Mouse (Mus musculus) ES-Bruce4 (cell line): ENCODE results near the gene Aph1b. TPM values are rescaled to one million over a fixed set of nuclear protein-coding genes. Genes with fewer than 3 reads are reported as not detected.

Source experiments
- H3K27ac ChIP-seq: 2 replicates; pipeline ENCODE4 v1.5.1; 2012; ENCODE audit warnings: low read length, inconsistent platforms; ENCODE audit not compliant: insufficient read depth
- H3K27me3 ChIP-seq: 2 replicates; pipeline ENCODE4 v1.6.1; 2012; ENCODE audit warnings: mild to moderate bottlenecking, low read length, inconsistent platforms; ENCODE audit not compliant: control insufficient read depth, poor library complexity, insufficient read depth, severe bottlenecking
- H3K36me3 ChIP-seq: 2 replicates; pipeline ENCODE4 v1.6.1; 2012; ENCODE audit warnings: inconsistent platforms, mild to moderate bottlenecking, low read length, moderate library complexity; ENCODE audit not compliant: control insufficient read depth, poor library complexity, insufficient read depth, severe bottlenecking
- H3K4me1 ChIP-seq: one replicate; pipeline ENCODE4 v1.8.1; 2011; ENCODE audit warnings: low read length; ENCODE audit not compliant: control insufficient read depth, insufficient read depth
- H3K4me3 ChIP-seq: 2 replicates; pipeline ENCODE4 v1.5.1; 2011; ENCODE audit warnings: low read depth, mild to moderate bottlenecking, low read length
- H3K9ac ChIP-seq: 2 replicates; pipeline ENCODE4 v1.6.1; 2012; ENCODE audit warnings: low read depth, mild to moderate bottlenecking, inconsistent platforms; ENCODE audit not compliant: poor library complexity, severe bottlenecking
- H3K9me3 ChIP-seq: replicated peaks from 2 replicates; pipeline ENCODE4 v1.6.1; 2012; ENCODE audit warnings: mild to moderate bottlenecking, low read length, inconsistent platforms; ENCODE audit not compliant: control insufficient read depth, poor library complexity, insufficient read depth, severe bottlenecking
- CTCF ChIP-seq: IDR thresholded peaks from one replicate; pipeline ENCODE4 v1.8.1; 2011; ENCODE audit warnings: low read depth, low read length
- EP300 ChIP-seq: IDR thresholded peaks from 2 replicates; pipeline ENCODE4 v1.6.1; 2011; ENCODE audit warnings: low read depth, low read length; ENCODE audit not compliant: insufficient read depth
- POLR2A ChIP-seq: IDR thresholded peaks from one replicate; pipeline ENCODE4 v1.8.1; 2011; ENCODE audit warnings: low read length; ENCODE audit not compliant: insufficient read depth
- polyA plus RNA-seq: library from polyadenylated mRNA; stranded (reverse); fragments of >200 nt; gene quantifications from 2 replicates; pipeline ENCODE4 v1.2.4, GENCODE M21; 2011; ENCODE audit warnings: low read depth; ENCODE audit not compliant: missing spikeins, insufficient read depth, insufficient read length

Aph1b gene
- polyA plus RNA-seq, 1 experiment: 7.0 TPM

DNA sequence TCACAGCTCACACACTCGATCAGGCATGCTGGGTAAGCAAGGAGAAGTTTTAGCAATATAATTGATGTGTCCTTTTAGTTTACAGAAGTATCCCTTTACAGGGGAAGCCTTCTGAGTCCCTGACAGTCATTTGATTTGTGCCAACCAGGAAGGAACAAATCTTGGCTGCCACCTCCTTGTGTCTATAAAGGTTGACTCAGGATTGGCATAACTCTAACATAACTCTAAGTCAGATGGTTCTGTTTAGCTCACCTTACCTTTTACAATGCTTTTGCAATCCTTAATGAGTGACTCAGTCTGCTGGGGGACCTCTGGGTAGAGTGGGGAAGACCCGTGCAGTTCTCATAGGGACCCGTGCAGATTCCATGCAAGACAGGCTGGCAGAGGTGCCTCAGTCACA is 69.7 kb downstream of the Aph1b start:
- H3K27ac ChIP-seq: no peak overlapping the region
- no peaks in the 10 kb centered on the region for H3K36me3 ChIP-seq
- no peaks in the 10 kb centered on the region for H3K27me3 ChIP-seq
- H3K9me3 ChIP-seq: no peaks in the 10 kb centered on the region
- H3K9ac ChIP-seq: no peak overlapping the region
- H3K4me1 ChIP-seq: no peaks in the 10 kb centered on the region
- H3K4me3 ChIP-seq: no peak overlapping the region
- no peak for TF ChIP-seq CTCF
- TF ChIP-seq POLR2A: no peak
- TF ChIP-seq EP300: no peak

Other genes starting within 250 kb of the Aph1b start
- gene Usp3, start 202.3 kb downstream of the Aph1b start, polyA plus RNA-seq: 51.5 and 60.2 TPM in 2 replicates
- gene Car12, start 81.8 kb downstream of the Aph1b start, polyA plus RNA-seq: 5.7 and 5.8 TPM in 2 replicates
- gene Gm10647, start 1.5 kb upstream of the Aph1b start, polyA plus RNA-seq: 0.32 and 0.49 TPM in 2 replicates
- gene Aph1c, start 39.2 kb upstream of the Aph1b start, polyA plus RNA-seq: 1.9 and 2.1 TPM in 2 replicates
- gene Rab8b, start 124.2 kb upstream of the Aph1b start, polyA plus RNA-seq: 10.8 and 11.2 TPM in 2 replicates
- 880 and 921 TPM in 2 replicates for gene Rps27l, start 150.6 kb upstream of the Aph1b start, polyA plus RNA-seq
- 11.8 and 12.2 TPM in 2 replicates for gene Lactb, start 180.0 kb upstream of the Aph1b start, polyA plus RNA-seq